Mouse (Mus musculus): Measurements from ENCODE around the gene Cfap45. TPM values are rescaled to one million over a fixed set of nuclear protein-coding genes. Genes with fewer than 3 reads are reported as not detected.

Cfap45 gene
- total RNA-seq, 2 experiments from 2014 or later = 3.4 to 4.0 TPM

Other genes starting within 250 kb of the Cfap45 start
- gene Atp1a2, start 222.7 kb upstream of the Cfap45 start, total RNA-seq (2021) = 100 to 1,000 TPM; 590 to 654 TPM
- gene Kcnj9, start 191.5 kb upstream of the Cfap45 start, total RNA-seq (2021) = 100 to 1,000 TPM; 134 to 136 TPM
- gene Kcnj10, start 179.6 kb upstream of the Cfap45 start, total RNA-seq (2021) = 10 to 100 TPM; 86.8 to 97.1 TPM
- gene Pigm, start 144.3 kb upstream of the Cfap45 start, total RNA-seq (2021) = 1 to 10 TPM; 7.8 to 8.3 TPM
- gene Slamf9, start 45.4 kb upstream of the Cfap45 start, total RNA-seq (2021) = under 1 TPM; 0.49 to 0.82 TPM
- 10 to 100 TPM in 1 of 2 experiments, 1 to 10 TPM in 1; 8.4 to 11.2 TPM for gene Igsf9, start 39.0 kb upstream of the Cfap45 start, total RNA-seq (2021)
- gene Tagln2, start 20.8 kb upstream of the Cfap45 start, total RNA-seq (2021) = 10 to 100 TPM in 1 of 2 experiments, 1 to 10 TPM in 1; 10.0 to 11.6 TPM
- under 1 TPM in 1 of 2 experiments, not detected in 1; 0.47 TPM for gene Vsig8, start 35.1 kb downstream of the Cfap45 start, total RNA-seq (2021)
- not detected for gene Slamf8, start 69.8 kb downstream of the Cfap45 start, total RNA-seq (2021)
- gene Fcrl6, start 81.8 kb downstream of the Cfap45 start, total RNA-seq (2021) = not detected
- gene Dusp23, start 112.2 kb downstream of the Cfap45 start, total RNA-seq (2021) = 1 to 10 TPM; 5.2 to 7.3 TPM
- not detected for gene Crp, start 177.3 kb downstream of the Cfap45 start, total RNA-seq (2021)